Mouse (Mus musculus) brain, embryonic 14.5 days (tissue): ENCODE results near the gene Prkg1.

ENCODE experiments used
- CTCF ChIP-seq: fragments of 200-500 bp; IDR thresholded peaks from 2 replicates; pipeline ENCODE4 v1.5.1; 2012; ENCODE audit warnings: inconsistent platforms, mild to moderate bottlenecking, moderate library complexity, borderline replicate concordance; ENCODE audit not compliant: insufficient read depth, insufficient read length; ENCODE audit errors: extremely low read depth
- POLR2A ChIP-seq: fragments of 200-500 bp; IDR thresholded peaks from 2 replicates; pipeline ENCODE4 v1.6.1; 2012; ENCODE audit warnings: mild to moderate bottlenecking, inconsistent platforms, borderline replicate concordance; ENCODE audit not compliant: poor library complexity, insufficient read depth, insufficient read length, severe bottlenecking; ENCODE audit errors: extremely low read depth

DNA sequence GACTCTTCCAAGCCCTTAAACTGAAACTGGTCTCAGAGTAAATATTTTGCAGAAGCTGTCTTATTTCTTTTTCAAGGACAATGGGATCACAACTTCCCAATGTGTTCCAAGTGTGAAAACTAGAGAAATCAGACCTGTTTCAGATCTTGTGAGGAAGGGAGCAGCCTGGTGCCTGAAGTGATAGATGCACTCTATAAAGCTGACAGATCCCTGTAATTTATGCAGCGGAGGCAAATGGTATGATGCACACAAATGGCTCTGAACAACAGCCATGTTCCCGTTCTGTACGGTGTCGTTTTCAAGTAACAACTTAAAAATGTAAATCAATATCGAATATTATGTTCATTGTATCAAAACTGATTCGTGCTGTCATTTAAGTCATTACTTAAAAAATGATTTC lies 1076.9 kb downstream of the Prkg1 start:
- TF ChIP-seq CTCF (no peak), POLR2A (no peak)
